Mouse (Mus musculus): ENCODE data around the gene Atrnl1. TPM values are rescaled to one million over a fixed set of nuclear protein-coding genes. Genes with fewer than 3 reads are reported as not detected.

The Atrnl1 gene
- total RNA-seq, 2 experiments from 2014 or later: 14.4 to 17.2 TPM

DNA sequence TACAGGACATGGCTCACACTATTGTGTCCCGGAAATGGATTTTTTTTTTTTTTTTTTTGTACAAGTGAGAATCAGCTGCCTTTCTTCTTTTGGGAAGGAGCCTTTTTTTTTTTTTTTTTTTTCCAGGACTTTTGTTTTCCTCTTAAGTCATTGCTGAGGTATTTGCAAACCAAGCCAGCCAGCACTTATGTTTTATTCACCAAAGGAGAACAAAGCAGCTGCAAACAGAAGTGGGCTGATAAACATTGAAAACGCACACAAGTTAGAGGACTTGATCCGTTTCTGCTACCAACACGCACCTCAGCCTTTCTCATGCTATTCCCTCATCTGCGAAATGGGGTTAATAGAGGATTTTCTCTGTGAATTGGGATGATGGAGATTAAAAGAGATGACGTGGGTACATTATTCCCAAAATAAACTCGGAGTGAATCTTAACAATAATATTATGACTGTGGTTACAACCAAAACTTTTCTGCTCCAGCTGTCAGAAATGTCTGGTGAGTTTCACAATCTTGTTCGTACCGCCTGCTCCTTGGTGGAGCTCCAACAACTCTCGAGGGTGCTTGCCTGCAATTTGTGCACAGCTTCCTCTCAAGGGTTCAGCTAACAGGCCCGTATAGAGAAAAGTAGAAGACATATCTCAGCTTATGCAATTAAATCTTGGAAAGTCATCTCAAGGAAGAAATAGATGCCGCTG lies 1.3 kb upstream of the Atrnl1 start:
- DNase-seq: peak; percentile 11

DNA sequence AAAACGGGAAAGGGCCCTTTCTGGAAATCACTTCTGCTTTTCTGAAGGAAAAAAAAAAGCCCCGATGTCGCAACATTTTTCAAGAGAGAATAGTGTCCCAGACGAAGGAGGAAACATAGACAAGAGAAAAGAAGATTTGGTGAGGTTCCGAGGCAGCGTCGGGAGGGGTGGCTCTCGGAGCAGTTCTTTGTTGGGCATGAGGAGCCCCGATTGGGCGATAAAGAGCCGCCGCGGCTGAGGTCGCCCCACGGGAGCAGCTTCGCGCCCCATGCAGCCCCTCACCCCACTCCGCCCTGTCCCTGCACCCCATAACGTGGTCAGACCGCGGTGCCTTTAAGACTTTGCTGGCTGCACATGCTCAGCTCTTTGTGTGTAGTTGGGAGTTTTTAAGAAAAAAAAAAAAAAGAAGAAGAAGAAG lies 767 bp upstream of the Atrnl1 start:
- peak; percentile 41 for DNase-seq

DNA sequence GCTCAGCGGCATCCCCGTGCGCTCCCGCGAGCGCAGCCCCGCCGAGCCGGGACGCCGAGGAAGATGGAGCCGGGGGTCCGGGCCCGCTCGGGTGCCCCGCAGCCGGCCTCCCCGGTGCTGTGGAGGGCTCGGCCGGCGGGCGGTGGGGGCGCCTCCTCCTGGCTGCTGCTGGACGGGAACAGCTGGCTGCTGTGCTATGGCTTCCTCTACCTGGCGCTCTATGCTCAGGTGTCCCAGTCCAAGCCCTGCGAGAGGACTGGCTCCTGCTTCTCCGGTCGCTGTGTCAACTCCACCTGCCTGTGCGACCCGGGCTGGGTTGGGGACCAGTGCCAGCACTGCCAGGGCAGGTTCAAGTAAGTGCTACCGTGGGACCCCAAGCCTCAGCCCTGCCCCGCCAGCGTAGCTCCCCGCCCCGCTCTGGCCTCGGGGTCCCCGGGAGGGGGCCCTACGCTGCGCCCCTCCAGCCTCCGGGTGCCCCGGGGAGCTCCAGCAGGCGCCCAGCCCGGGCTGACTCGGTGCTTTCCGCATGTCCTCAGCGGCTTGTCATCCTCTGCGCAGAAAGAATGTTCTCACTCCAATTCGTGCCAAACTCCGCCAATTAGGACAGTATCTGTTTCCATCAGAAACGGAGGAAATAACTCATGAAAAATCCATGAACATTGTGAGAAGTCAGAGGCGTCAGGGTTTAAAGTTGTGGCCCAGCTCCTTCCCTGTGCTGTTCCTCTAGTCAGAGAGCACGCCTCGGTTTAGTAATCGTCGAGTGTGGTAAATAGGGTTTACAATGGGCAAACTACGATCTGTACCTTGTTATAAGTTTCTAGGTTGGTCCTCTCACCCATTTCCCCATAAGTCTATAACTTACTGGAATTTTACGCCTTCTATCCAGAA lies 701 bp downstream of the Atrnl1 start:
- DNase-seq: peak; percentile 68

DNA sequence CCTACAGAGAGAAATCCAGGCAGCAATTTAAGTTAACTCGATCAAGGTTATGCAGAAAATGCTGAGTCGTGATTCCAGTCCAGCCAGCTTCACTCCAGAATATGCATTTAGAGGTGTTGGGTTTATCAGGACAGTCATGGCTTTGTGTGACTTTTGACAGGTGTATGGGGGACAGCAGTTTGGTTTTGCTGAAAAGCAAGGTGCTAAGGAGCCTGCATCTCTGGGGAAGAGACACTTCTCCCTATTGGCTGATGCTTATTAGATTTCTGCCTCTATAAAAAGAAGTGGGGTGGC lies 1.3 kb downstream of the Atrnl1 start:
- DNase-seq: no peak

DNA sequence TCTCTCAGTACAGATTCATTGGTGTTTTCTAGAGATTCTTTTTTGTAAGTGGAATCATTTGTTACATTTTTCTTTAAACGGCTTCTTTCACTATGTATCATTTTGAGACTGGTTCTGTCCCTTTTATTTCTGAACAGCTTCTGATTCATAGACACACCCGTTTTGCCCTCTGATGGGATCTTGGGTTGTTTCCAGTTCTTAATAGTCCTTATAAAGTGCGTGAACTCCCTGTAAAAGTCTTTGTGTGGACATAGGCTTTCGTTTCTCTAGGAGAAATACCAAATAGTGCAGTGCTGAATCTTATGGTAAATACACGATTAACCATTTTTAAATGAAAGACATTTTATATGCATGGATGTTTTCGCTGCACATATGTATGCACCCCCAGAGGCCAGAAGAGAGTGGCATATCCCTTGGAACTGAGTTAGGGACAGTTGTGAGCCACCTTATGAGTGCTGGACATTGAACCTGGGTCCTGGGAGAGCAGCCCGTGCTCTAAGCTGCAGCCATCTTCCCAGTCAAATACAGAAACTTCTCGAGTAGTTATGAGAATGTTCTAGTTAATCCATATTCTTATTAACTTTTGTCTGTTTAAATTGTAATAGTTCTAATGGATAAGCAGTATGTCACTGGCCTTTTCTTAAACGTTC lies 5.3 kb downstream of the Atrnl1 start:
- no peak for DNase-seq

DNA sequence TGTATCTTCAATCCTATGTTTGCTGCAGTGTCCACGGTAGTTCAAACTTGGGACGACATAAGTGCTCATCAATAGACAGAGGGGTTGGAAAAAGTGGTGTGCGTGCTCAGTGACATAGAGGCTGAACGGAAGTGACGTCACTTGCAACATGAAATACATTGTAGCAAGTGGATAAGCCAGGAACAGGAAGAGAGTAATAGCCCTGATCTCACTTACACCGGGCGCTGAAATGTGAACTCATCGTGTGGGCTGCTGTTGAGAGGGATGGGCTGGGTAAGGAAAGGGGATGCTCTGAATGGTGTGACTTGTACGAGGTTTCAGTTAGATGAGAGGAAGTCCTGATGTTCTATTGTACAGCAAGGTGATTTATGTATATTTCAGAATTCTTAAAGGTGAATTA lies 8.3 kb downstream of the Atrnl1 start:
- DNase-seq: no peak

DNA sequence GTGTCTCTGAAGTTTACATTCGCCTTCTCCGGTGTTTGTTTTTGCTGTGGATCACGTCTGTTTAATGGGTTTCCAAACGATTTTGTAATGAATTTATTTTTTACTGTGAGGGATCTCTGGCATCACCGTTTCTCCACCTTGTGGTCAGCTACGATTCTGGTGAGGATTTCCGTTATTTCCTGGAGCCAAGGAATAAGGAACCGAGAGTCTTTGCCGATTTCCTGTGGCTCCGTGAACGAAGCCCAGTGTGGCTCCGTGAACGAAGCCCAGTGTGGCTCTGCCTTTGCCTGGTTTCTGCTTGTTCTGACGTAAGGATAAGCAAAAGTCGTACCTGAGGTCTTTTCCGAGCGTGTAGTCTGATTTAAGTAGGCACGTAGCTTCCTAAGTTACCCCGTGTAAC lies 11.0 kb downstream of the Atrnl1 start:
- no peak for DNase-seq

DNA sequence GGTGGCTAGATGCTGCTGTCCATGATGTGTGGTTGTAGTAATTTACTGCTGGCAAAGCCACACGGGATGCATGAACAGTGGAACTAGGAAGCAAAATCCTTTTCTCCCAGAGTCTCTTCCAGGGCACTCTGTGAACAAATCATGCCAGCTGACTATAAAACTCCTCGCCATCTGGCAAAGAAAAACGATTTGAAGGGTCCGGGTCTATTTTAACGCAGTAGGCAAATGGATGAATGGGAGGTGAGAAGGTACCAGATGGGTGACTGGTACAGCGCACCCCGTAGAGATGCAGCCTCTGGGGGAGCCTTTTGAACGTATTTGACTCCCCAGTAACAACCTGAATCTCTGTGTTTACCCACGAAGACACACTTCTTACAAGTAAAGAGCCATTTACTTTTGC lies 14.9 kb downstream of the Atrnl1 start:
- no peak for DNase-seq

DNA sequence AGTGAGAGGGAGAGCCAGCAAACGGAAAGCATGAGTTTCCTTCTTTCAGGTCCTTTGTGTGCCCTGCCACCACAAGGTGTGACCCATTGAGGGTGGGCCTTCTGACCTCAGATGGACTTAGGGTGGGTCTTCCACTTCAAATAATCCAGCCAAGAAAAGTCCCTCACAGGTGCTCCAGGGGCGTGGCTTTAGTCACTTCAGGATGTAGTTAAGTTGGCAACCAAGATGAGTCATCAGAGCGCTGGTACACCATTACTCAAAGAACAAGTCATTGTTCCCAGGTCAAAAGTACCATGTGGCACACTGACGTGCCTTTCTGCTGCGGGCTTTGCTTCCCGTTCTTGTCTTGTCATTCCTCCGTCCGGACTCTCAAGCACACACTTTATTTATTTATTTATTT lies 16.4 kb downstream of the Atrnl1 start:
- DNase-seq: no peak

DNA sequence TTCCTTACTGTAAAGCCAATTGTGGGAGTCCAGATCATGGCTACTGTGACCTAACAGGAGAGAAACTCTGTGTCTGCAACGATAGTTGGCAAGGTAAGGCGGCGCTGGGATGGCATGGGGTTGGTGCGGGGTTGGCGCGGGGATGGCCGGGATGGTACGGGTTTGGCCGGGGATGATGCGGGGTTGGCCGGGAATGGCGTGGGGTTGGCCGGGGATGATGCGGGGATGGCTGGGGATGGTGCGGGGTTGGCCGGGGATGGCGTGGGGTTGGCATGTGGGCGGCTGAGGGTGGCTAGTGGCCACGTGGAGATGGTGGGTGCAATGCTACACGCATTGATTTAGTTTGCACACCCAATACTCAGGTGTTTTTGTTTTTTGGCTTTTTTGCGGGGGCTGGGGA lies 31.7 kb downstream of the Atrnl1 start:
- no peak for DNase-seq

DNA sequence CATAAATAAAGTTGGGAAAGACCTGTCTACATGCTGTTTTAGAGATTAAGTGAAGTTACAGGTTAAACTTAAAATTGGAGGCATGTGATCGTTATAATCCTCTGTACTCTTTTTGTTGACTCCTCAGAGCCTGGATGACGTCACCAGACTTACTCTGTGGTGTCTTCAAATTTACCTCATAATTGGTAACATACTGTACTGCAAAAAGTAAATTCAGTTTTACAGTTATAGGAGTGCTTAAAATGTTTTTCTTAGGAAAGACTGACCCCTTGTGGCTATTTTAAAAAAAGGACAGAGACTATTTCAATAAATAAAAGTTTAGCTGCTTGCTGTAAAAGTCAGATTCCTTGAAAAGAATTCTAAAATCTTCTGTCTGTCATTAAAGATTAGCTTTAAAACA lies 32.1 kb downstream of the Atrnl1 start:
- no peak for DNase-seq

DNA sequence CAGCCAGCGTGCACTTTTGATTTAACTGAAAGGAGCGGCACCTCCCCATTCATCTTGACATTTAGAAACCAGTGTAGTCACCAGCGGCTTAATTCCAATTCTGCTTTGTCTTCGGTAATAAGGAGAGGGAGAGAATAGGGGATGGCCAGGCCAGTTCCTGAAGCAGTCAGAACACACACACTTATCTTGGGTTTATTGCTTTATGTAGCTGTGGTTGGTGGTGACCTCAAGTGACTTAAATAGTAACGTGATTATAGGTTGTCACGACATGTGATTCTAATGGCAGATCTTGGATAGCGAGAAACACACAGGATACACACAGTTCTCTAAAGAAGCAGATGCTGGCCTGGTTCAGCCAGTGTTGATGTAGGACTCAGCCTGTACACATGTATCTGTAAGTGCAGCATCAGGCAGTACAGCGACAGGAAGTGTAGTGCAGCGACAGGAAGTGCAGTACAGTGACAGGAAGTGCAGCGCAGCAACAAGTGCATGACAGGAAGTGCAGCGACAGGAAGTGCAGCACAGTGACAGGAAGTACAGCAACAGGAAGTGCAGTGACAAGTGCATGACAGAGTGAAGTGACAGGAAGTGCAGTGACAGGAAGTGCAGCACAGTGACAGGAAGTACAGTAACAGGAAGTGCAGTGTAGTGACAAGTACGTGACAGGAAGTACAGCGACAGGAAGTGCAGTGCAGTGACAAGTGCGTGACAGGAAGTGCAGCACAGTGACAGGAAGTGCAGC lies 37.5 kb downstream of the Atrnl1 start:
- no peak for DNase-seq

DNA sequence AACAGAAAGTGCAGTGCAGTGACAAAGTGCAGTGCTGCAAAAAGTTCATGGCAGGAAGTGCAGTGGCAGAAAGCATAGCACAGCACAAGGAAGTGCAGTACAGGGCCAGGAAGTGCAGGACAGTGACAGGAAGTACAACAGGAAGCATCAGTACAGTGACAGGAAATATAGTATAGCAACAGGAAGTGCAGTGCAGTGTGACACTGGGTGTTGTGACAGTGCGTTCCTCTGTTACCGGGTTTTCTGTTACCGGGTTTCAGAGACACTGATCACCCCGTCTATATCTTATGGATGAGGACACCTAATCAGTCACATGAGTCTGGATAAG lies 38.1 kb downstream of the Atrnl1 start:
- DNase-seq: no peak

DNA sequence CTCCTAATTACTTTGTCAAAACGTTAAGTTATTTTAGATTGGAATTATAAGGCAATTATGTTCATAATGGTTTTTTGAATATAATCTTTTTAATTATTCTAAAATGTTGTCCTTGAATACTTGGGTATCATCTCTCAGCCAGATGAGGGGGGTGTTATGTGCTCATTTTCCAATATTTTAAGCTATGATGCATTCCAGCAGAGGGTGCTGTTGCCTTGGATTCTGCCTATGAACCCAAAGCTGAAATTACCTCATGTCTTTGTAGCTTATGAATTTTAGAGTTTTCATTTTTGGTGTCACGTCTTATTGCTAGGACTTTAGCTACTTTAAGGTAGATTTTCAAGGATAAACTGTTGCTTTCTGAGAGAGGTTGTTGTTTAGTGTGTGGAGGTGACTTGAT lies 44.2 kb downstream of the Atrnl1 start:
- peak; percentile 62 for DNase-seq

DNA sequence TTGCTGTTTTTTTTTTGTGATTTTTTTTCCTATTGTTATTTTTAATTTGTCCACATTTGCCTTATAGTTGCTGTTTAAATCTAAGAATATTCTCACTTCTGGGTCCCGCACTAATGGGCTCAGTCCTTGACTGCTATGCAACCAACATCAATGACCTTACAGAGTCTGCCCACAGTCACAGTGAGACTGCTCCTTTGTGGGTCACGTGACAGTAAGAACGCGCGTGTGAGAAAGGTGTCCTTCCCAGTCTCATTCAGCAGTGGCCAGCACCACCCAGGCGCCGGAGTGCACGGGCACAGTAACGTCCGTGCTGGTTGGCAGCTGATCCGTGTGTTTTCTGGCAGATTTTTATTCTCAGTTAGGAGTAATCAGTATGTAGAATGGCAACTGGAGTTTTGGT lies 44.7 kb downstream of the Atrnl1 start:
- no peak for DNase-seq

DNA sequence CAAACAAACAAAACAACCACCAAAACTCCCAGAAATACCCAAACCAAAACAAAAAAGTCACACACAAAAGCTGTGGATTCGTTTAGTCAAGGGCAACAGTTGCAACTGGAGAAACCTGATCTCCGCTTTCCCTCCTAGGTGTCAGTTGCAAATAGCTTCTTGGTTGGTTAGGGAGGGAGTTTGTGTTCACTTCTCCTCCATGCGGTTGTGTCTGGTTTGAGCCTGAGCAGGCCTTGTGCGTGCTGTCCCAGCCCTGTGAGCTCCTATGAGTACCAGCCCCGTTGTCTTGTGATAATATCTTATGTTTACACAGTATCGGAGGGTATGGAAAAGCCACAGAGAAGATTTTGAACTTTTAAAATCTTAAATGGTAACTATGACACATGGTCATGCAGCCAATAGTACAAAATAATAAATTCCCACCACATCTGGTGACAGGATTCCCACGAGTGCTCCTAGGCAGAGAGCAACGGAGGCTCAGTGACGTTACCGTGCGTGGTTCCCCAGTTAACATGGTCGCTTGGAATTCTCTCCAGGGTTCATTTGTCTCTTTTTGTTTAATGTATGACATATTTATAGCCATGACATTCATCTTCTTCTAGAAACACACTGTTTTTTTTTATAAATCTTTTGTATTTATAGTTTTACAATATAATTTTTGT lies 46.7 kb downstream of the Atrnl1 start:
- DNase-seq: no peak

DNA sequence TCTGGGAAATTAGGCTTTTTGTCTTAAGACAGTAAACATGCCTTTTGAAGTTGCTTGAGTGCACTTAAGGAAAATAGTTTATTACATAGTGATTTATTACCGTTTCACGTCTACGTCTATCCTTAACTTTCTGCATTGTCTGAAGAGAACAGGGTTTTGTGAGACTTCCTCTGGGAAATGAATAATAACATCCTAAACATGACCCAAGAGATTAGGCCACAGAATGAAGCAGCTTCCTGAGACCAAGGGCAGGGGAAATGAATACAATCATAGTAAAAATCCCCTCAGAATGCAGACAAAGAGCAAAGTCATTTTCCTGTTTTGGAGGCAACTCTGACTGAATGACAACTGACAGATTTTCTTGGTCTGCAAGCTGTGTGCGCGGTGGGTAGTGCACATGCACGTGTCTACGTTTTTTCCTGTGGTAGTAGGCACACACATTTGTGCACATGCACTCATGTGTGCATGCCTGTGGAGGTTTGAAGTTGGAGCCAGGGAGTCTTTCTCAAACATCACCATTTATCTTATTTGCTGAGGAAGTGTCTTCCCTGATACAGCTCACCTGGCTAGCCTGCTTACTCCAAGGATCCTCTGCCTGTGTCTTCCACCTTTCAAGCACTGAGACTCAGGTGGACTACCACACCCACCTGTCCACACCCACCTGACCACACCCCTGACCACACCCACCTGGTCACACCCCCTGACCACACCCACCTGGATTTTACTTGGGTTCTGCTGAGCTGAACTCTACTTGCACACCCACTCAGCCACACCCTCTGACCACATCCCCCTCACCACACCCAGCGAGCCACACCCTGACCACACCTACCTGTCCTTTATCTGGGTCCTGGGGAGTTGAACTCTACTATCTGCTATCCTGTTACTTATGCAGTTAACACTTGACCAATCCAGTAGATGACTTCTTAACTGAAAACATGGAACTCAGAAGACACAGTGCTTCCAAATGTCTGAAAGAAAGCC lies 47.6 kb downstream of the Atrnl1 start:
- no peak for DNase-seq

DNA sequence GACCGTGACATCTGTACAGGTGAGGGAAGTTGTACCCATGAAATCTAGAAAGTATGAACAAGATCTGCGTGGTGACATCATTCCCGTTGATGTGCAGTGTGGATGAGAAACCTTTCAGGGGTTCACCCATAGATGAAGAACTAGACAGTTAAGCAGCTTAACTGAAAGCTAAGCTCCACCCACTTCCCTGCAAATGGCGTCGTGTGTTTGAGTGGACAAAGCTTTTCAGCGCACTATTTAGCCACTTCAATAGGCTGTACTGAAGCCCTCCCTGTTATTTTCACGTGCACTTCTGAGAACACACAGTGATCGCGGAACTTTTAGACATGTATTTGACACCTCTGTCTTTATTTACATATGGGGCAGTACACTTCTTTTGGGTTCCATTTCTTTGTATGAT lies 56.2 kb downstream of the Atrnl1 start:
- no peak for DNase-seq

DNA sequence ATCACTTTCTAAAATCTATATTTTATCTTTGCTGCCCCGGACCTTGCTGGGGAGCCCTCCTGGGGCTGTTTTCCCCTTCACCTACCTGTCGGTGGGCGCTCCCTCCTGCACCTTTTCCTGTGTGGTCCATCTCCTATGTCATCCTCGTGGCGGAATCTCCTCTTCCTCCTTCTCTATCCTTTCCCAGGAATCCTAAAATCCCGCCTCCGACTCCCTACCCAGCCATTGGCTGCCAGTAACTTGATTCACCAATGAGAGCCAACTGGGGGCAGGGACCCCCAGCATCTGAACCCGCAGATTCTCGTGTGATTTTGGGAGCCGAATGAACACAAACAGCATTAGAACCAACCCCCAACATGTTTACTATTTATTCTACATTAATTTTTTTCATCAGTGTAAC lies 57.1 kb downstream of the Atrnl1 start:
- DNase-seq: no peak

DNA sequence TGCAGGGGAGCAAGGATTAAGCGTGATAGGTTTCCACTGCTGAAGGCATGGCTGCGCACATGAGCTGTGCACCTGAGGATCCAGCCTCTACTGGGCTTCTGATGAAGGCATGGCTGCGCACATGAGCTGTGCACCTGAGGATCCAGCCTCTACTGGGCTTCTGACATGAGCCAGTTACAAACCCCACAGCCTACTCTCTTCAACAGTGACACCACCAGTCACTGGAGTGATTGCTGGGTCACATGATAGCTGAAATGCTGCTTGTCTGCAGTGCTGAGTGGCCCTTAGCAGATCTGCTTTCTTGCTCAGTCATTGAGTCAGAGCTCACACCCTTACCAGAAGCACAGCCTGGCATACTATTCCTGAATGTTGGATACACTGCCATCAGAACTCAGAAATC lies 68.6 kb downstream of the Atrnl1 start:
- no peak for DNase-seq

DNA sequence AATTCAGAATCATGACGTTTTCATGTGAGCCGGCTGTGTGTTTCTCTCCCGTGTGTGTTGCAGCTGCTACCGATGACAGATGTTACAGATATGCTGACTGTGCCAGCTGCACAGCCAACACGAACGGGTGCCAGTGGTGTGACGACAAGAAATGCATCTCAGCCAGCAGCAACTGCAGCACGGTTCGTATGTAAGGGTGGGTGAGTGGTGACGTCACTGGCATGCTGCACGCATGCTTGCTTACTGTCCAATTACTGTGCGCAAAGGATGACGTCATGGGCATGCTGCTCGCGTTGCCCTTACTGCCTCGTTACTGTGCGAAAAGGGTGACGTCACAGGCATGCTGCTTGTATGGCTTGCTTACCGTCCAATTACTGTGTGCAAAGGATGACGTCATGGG lies 75.8 kb downstream of the Atrnl1 start:
- DNase-seq: peak; percentile 12
